Mouse (Mus musculus) lung, postnatal 36 days (tissue): ENCODE data around the gene Duox2.

Source experiments
- DNase-seq: peaks from one replicate; pipeline ENCODE4 v3.0.0; 2022; ENCODE audit warnings: mixed read lengths

Gene Duox2

GRCm38 (mm10) chr2:122236321-122236720, 61.9 kb downstream of the Duox2 start:
- peak; percentile 37 for DNase-seq

DNA sequence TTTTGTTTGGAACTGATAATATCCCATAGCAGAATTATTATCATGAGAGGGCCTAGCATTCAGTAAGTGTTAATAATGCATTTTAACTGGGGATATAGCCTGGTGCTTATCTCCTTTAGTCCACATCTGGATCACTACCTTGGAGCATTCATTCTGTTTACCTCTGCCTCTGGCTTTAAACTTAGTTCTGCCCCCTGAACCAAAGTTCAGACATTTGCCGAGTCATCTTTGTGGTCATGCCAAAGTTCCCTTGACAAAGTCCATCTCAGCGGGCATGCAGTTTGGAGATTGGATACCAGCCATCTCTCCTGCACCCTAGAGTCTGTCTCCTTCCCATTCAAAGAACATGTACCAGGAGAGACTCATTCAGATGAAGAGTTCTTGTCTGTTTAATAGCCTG, 62.8 kb downstream of the Duox2 start:
- DNase-seq = no peak

DNA sequence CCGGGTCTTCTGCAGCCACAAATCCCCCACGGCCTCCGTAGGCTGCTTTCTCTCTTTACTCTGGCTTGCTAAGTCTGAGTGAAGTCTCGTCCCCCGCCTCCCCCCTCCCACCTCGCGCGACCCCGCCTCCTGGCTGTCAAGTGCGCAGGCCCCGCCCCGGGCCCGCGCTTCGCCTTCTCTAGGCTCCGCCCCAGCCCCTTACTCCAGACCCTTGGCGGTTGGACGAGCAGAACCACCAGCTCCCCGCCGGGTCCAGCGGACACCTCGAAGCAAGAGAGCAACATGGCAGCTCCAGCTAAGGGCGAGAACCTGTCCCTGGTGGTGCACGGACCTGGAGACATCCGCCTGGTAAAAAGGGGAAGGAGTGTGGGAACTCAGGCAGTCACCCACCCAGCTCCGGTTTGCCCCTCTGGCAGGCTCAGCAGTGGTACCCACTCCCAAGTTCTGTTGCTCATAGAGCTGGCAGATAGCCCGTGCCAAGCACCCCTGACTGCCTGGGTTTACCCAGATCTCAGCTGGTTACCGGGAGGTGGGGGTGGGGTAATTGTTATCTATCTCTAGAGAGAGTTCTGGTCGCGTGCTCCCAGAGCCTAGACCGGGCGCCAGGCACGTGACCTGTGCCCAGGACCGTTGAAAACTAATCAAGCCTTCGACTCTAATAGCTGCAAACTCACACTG, 63.5 kb downstream of the Duox2 start, which contains the start of gene Sord:
Gene Sord (plus strand): TSS at position 139 of the 678 bp plus-strand sequence.
- DNase-seq = peak; percentile 79

DNA sequence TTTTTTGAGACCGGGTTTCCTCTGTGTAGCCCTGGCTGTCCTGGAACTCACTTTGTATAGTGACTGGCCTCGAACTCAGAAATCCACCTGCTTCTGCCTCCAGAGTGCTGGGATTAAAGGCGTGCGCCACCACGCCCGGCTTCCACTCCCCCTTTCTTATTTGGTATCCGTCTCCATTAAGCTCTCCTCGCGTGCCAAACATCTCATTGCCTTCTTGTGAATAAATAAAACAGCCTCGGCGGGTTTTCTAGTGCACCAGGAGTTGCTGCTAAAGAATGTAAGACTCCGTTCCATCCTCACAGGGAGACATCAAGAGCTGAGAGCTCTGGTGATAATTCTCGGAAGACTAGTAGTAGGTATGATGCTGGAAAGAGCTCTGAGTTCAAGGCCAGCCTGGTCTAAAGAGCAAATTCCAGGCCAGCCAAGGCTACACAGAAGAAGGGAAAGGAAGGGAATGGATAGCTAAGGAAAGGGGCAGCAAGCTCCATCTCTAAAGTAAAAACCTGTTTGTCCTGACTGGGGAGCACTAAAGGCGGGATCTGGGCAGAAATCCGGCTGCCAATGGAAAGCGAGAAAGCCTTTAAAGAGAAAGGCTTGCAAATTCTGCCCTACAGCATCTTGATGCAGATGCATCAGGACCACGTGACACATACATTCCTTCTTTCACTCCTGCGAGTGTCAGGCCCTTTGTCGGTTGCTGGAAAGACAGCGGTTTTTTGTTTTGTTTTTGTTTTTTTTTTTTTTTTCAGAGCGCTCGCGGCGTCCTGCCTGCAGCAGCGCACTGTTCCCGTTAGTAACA, 64.3 kb downstream of the Duox2 start:
- DNase-seq = peak; percentile 48

GRCm38 (mm10) chr2:122233341-122233740, 64.9 kb downstream of the Duox2 start:
- no peak for DNase-seq

DNA sequence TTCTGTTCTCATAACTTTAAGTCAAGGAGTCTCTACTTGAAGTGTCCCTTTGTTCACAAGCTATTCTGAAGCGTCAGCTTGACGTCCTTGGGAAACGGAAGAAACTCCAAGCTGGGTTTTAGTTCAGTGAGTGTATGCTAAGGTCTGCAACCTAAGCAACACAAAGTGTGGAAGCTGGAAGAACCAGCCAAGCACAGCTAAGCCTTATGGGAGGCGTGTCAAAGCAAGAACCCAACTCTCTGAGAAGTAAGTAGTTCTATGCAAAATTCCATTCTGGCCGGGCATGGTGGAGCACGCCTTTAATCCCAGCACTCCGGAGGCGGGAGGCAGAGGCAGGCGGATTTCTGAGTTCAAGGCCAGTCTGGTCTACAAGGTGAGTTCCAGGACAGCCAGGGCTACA, 66.6 kb downstream of the Duox2 start:
- DNase-seq = no peak

DNA sequence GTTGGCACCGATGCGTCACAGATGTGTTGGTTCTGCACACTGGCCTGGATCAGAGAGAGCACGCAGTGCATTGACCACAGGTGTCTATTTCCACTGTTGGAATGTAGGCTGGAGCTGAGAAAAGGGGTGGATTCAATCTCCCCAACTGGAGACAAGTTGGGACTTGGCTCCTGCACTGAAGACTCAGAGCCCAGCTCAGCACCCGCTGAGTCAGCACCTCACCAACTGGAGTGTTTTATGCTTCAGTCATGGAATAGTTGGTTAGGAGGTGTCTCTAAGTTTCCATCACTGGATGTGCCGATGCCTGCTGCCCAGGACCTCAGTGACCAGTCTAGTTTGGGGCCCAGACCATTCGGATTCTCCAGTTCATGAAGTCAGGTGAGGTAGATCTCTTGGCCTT, 67.9 kb downstream of the Duox2 start:
- DNase-seq = no peak
